Mouse (Mus musculus) bone marrow macrophage, adult 2 months (primary cell): ENCODE results near the gene Gm42906.

Source experiments
- CTCF ChIP-seq: IDR thresholded peaks from 2 replicates; pipeline ENCODE4 v1.5.1; 2012; ENCODE audit warnings: low read depth, mild to moderate bottlenecking, low read length, moderate library complexity
- POLR2A ChIP-seq: IDR thresholded peaks from 2 replicates; pipeline ENCODE4 v1.6.1; 2012; ENCODE audit warnings: mild to moderate bottlenecking, low read depth, low read length, borderline replicate concordance

- no peak for TF ChIP-seq CTCF
- no peak for TF ChIP-seq POLR2A
These were observed 381.8 kb downstream of the Gm42906 start for GRCm38 (mm10) chr5:151046131-151046530.
